Mouse (Mus musculus) liver, adult 2 months (tissue): Measurements from ENCODE around the gene Evi5. TPM values are rescaled to one million over a fixed set of nuclear protein-coding genes. Genes with fewer than 3 reads are reported as not detected.

ENCODE experiments used
- DNase-seq: peaks from one replicate; pipeline ENCODE4 v3.0.0-alpha.2; 2011; ENCODE audit warnings: low read depth, low spot score; ENCODE audit errors: extremely low read depth
- H3K27ac ChIP-seq: fragments of 200-500 bp; replicated peaks from 2 replicates; pipeline ENCODE4 v1.5.1; 2012; ENCODE audit warnings: low read depth, mild to moderate bottlenecking, control low read depth, inconsistent platforms, low read length; ENCODE audit not compliant: insufficient read depth
- H3K27me3 ChIP-seq: fragments of 200-500 bp; 2 replicates; pipeline ENCODE4 v1.6.1; 2012; ENCODE audit warnings: mild to moderate bottlenecking, moderate library complexity, low read length, inconsistent platforms; ENCODE audit not compliant: control insufficient read depth, insufficient read depth
- H3K36me3 ChIP-seq: fragments of 200-500 bp; 2 replicates; pipeline ENCODE4 v1.6.1; 2012; ENCODE audit warnings: low read length, inconsistent platforms; ENCODE audit not compliant: control insufficient read depth, insufficient read depth
- H3K4me1 ChIP-seq: fragments of 200-500 bp; 2 replicates; pipeline ENCODE4 v1.6.1; 2011; ENCODE audit warnings: low read length; ENCODE audit not compliant: control insufficient read depth, insufficient read depth
- H3K4me3 ChIP-seq: fragments of 200-500 bp; 2 replicates; pipeline ENCODE4 v1.5.1; 2011; ENCODE audit warnings: low read depth, mild to moderate bottlenecking, control low read depth, low read length, moderate library complexity; ENCODE audit not compliant: insufficient read depth
- H3K79me2 ChIP-seq: fragments of 200-500 bp; 2 replicates; pipeline ENCODE4 v1.6.1; 2012; ENCODE audit warnings: inconsistent platforms, mild to moderate bottlenecking, low read length, moderate library complexity; ENCODE audit not compliant: control insufficient read depth, insufficient read depth
- H3K9ac ChIP-seq: fragments of 200-500 bp; 2 replicates; pipeline ENCODE4 v1.6.1; 2012; ENCODE audit warnings: low read depth, mild to moderate bottlenecking, control low read depth, inconsistent platforms, low read length
- CTCF ChIP-seq: fragments of 200-500 bp; IDR thresholded peaks from 2 replicates; pipeline ENCODE4 v1.5.1; 2011; ENCODE audit warnings: low read depth, low read length, control low read depth
- POLR2A ChIP-seq: fragments of 200-500 bp; IDR thresholded peaks from 2 replicates; pipeline ENCODE4 v1.6.1; 2011; ENCODE audit warnings: low read length, control low read depth; ENCODE audit not compliant: insufficient read depth; ENCODE audit errors: extremely low read depth
- WGBS: fragments of 180-500 bp; shearing (Covaris S2); methylation state at CpG from one replicate; pipeline ENCODE4 v1.1.7; 2018; 5-methylcytosine and 5-hydroxymethylcytosine counted together
- polyA plus RNA-seq: library from polyadenylated mRNA; depleted of rRNA; stranded (reverse); fragments of >200 nt; gene quantifications from 2 replicates; pipeline ENCODE4 v1.2.3, GENCODE M21; 2012
- total RNA-seq: library from RNA; depleted of rRNA; stranded (reverse); fragments of >200 nt; gene quantifications from 2 replicates; pipeline ENCODE4 v1.2.3, GENCODE M21; 2014

Evi5 gene
- total and polyA plus RNA-seq, 2 experiments, result 29.0 to 118 TPM

GRCm38 (mm10) chr5:107731844-107732243, 143.1 kb downstream of the Evi5 start:
- no peak for DNase-seq
- no peak overlapping the region for H3K27ac ChIP-seq
- no peak for TF ChIP-seq POLR2A
- TF ChIP-seq CTCF, result no peak
- 30% methylated on average over 2 of the region's 2 CpGs for WGBS
- H3K36me3 ChIP-seq, result no peaks in the 10 kb centered on the region
- no peak overlapping the region for H3K9ac ChIP-seq
- no peaks in the 10 kb centered on the region for H3K79me2 ChIP-seq
- H3K4me1 ChIP-seq, result no peaks in the 10 kb centered on the region
- H3K4me3 ChIP-seq, result no peak overlapping the region
- H3K27me3 ChIP-seq, result peaks cover 8% of the 10 kb centered on the region; the same call in 1 of the 2 replicates

- Histone ChIP-seq H3K4me1 (no peaks in the 10 kb centered on the region), H3K4me3 (no peak overlapping the region), H3K36me3 (no peaks in the 10 kb centered on the region), H3K79me2 (no peaks in the 10 kb centered on the region), H3K9ac (no peak overlapping the region), H3K27me3 (peaks cover 11% of the 10 kb centered on the region), H3K27ac (no peak overlapping the region)
- TF ChIP-seq CTCF (no peak), POLR2A (no peak)
- 47% methylated on average over 3 of the region's 3 CpGs for WGBS
- DNase-seq, result no peak
Measured at GRCm38 (mm10) chr5:107731408-107731807, 143.5 kb downstream of the Evi5 start.

- no peak overlapping the region for H3K4me3 ChIP-seq
Measured at GRCm38 (mm10) chr5:107727007-107727402, 147.9 kb downstream of the Evi5 start.

GRCm38 (mm10) chr5:107726281-107727006, 148.5 kb downstream of the Evi5 start:
- Histone ChIP-seq H3K4me3 (peak overlapping the region; percentile 42; the same call in 1 of the 2 replicates), H3K27ac (no peak overlapping the region), H3K27me3 (peaks cover 48% of the 10 kb centered on the region), H3K36me3 (no peaks in the 10 kb centered on the region), H3K9ac (no peak overlapping the region; the same call in 1 of the 2 replicates), H3K79me2 (no peaks in the 10 kb centered on the region), H3K4me1 (peaks cover 10% of the 10 kb centered on the region)
- 3% methylated on average over 57 of the region's 57 CpGs for WGBS
- TF ChIP-seq CTCF (no peak), POLR2A (no peak)
- no peak for DNase-seq

More at GRCm38 (mm10) chr5:107727007-107727402, 147.9 kb downstream of the Evi5 start:
- no peak for DNase-seq
- WGBS, result 33% methylated on average over 12 of the region's 12 CpGs
- Histone ChIP-seq H3K27ac (no peak overlapping the region), H3K79me2 (no peaks in the 10 kb centered on the region), H3K9ac (no peak overlapping the region), H3K36me3 (no peaks in the 10 kb centered on the region), H3K4me1 (peaks cover 10% of the 10 kb centered on the region), H3K27me3 (peaks cover 46% of the 10 kb centered on the region)
- no peak for TF ChIP-seq POLR2A
- TF ChIP-seq CTCF, result no peak

GRCm38 (mm10) chr5:107725435-107726261, 149.3 kb downstream of the Evi5 start, which contains the start of gene Gfi1:
Gene Gfi1 (minus strand): TSS chr5:107726036.
- TF ChIP-seq CTCF (no peak), POLR2A (no peak)
- Histone ChIP-seq H3K9ac (no peak within 1 kb of the TSS; the same call in 1 of the 2 replicates), H3K27ac (no peak within 1 kb of the TSS), H3K4me3 (peak within 1 kb of the TSS; percentile 42; the same call in 1 of the 2 replicates), H3K79me2 (no peaks in the 10 kb centered on the region), H3K27me3 (peaks cover 56% of the 10 kb centered on the region), H3K36me3 (no peaks in the 10 kb centered on the region), H3K4me1 (peaks cover 10% of the 10 kb centered on the region)
- DNase-seq, result no peak
- 4% methylated on average over 41 of the region's 41 CpGs for whole genome bisulfite sequencing
